In genomic region chr13:70624445-70624844, GRCm38 (mm10) we compare ENCODE assay signal across 20 mouse cellular contexts. TPM values are rescaled to one million over a fixed set of nuclear protein-coding genes. Genes with fewer than 3 reads are reported as not detected.
DNase-seq lines count a peak whose midpoint lies in the region; ATAC-seq and TF ChIP-seq lines count a peak whose summit lies in the region.
"Had no signal": no experiment of that assay in that cellular context is flagged by ENCODE, and none has a peak within 500 bp of the region (broad histone marks: within the 10 kb centered on the region; RNA-seq: fewer than 3 reads in every experiment).

No protein-coding gene starts in this region.

- WGBS in heart, adult 2 months: 95% methylated on average over 4 of the region's 4 CpGs
- WGBS in hindbrain, embryonic 15.5 days: 83% methylated on average over 4 of the region's 4 CpGs
- 88% methylated on average over 4 of the region's 4 CpGs for WGBS in hindbrain, embryonic 13.5 days

- ATAC-seq in hindbrain, embryonic 15.5 days (ENCODE audit: low FRiP score, low read depth): peak; percentile 60; the same call in 1 of the 2 replicates
- no peak for ATAC-seq in hindbrain, embryonic 13.5 days (ENCODE audit: low FRiP score)
- ATAC-seq: forebrain, embryonic 14.5 days; forebrain, embryonic 16.5 days had no signal

- peak; percentile 29 for DNase-seq in heart, adult 11 months
- no peak for DNase-seq in heart, adult 2 months
- DNase-seq: adrenal gland, adult 2 months; adrenal gland, postnatal 10 days; adrenal gland, postnatal 25 days; cerebellum, adult 11 months; cerebellum, adult 18-20 months; cerebellum, adult 8-10 months; cerebellum, adult 9-11 months; cerebellum, postnatal 14 days; cerebellum, postnatal 36 days; embryo, embryonic 11 days had no signal

- TF ChIP-seq POLR2A in heart, adult 2 months (IDR thresholded peaks at IDR 0.05; ENCODE audit: insufficient read depth, low read depth, low read length): no peak

- H3K9me3 ChIP-seq in hindbrain, embryonic 15.5 days: no peaks in the 10 kb centered on the region
- H3K9me3 ChIP-seq in hindbrain, embryonic 13.5 days: no peaks in the 10 kb centered on the region
- H3K9me3 ChIP-seq: embryonic facial prominence, embryonic 15.5 days had no signal

- no peak overlapping the region for H3K4me2 ChIP-seq in hindbrain, embryonic 15.5 days
- H3K4me2 ChIP-seq in hindbrain, embryonic 13.5 days: no peak overlapping the region
- H3K4me2 ChIP-seq: embryonic facial prominence, embryonic 13.5 days; embryonic facial prominence, embryonic 15.5 days had no signal

- intact Hi-C loops in heart, adult 2 months (cut with DNase I): no loop called here

- H3K4me1 ChIP-seq in heart, adult 2 months (ENCODE audit: control insufficient read depth, insufficient read depth, low read length): peaks cover 10% of the 10 kb centered on the region
- no peaks in the 10 kb centered on the region for H3K4me1 ChIP-seq in hindbrain, embryonic 15.5 days (replicated peaks)
- no peaks in the 10 kb centered on the region for H3K4me1 ChIP-seq in hindbrain, embryonic 13.5 days (replicated peaks)
- H3K4me1 ChIP-seq: embryonic facial prominence, embryonic 13.5 days; embryonic facial prominence, embryonic 15.5 days; forebrain, embryonic 10.5 days had no signal

- H3K27ac ChIP-seq in heart, adult 2 months: no peak overlapping the region
- H3K27ac ChIP-seq in hindbrain, embryonic 15.5 days (replicated peaks): no peak overlapping the region
- H3K27ac ChIP-seq in hindbrain, embryonic 13.5 days: no peak overlapping the region
- H3K27ac ChIP-seq: embryonic facial prominence, embryonic 13.5 days; embryonic facial prominence, embryonic 15.5 days; forebrain, embryonic 10.5 days had no signal

- TF ChIP-seq EP300 in heart, adult 2 months (IDR thresholded peaks at IDR 0.05; ENCODE audit: insufficient read depth, low read depth, low read length): no peak

- no peaks in the 10 kb centered on the region for H3K27me3 ChIP-seq in heart, adult 2 months (ENCODE audit: control insufficient read depth, insufficient read depth, low read length)
- no peaks in the 10 kb centered on the region for H3K27me3 ChIP-seq in hindbrain, embryonic 15.5 days
- H3K27me3 ChIP-seq in hindbrain, embryonic 13.5 days: no peaks in the 10 kb centered on the region
- H3K27me3 ChIP-seq: embryonic facial prominence, embryonic 13.5 days; embryonic facial prominence, embryonic 15.5 days had no signal

- TF ChIP-seq CTCF in heart, adult 2 months (IDR thresholded peaks at IDR 0.05): no peak

- H3K79me2 ChIP-seq in heart, adult 2 months (replicated peaks; ENCODE audit: control insufficient read depth, insufficient read depth, low read length): peaks cover 11% of the 10 kb centered on the region

- no peak overlapping the region for H3K4me3 ChIP-seq in heart, adult 2 months
- H3K4me3 ChIP-seq in hindbrain, embryonic 15.5 days: no peak overlapping the region
- no peak overlapping the region for H3K4me3 ChIP-seq in hindbrain, embryonic 13.5 days
- H3K4me3 ChIP-seq: embryonic facial prominence, embryonic 13.5 days; embryonic facial prominence, embryonic 15.5 days; erythroblast, embryonic 14.5 days; forebrain, embryonic 10.5 days had no signal

- peaks cover 8% of the 10 kb centered on the region for H3K36me3 ChIP-seq in heart, adult 2 months (ENCODE audit: control insufficient read depth, insufficient read depth, low read length)
- H3K36me3 ChIP-seq in hindbrain, embryonic 15.5 days: peaks cover 13% of the 10 kb centered on the region
- peaks cover 25% of the 10 kb centered on the region for H3K36me3 ChIP-seq in hindbrain, embryonic 13.5 days

- H3K9ac ChIP-seq in heart, adult 2 months (ENCODE audit: low read depth, low read length): no peak overlapping the region
- H3K9ac ChIP-seq in hindbrain, embryonic 15.5 days: no peak overlapping the region
- no peak overlapping the region for H3K9ac ChIP-seq in hindbrain, embryonic 13.5 days
- H3K9ac ChIP-seq: embryonic facial prominence, embryonic 13.5 days; embryonic facial prominence, embryonic 15.5 days had no signal

RNA-seq across cellular contexts. Expression of gene Ice1, which starts 13.0 kb away (rescaled TPM):
- 10 to 100 TPM; 25.7 to 30.4 TPM for total RNA-seq in heart, adult 2 months (2021)
- 24.3 and 44.7 TPM in 2 replicates for polyA plus RNA-seq in heart, adult 2 months (2012; rRNA removed)
- polyA plus RNA-seq in hindbrain, embryonic 15.5 days (2015; fragmentation: Nextera tagmentation; extraction: Ambion mirVana): 29.7 and 32.4 TPM in 2 replicates
- 28.5 and 29.3 TPM in 2 replicates for polyA plus RNA-seq in hindbrain, embryonic 13.5 days (2015; fragmentation: Nextera tagmentation; extraction: Ambion mirVana)
